Mouse (Mus musculus): ENCODE data around the gene Utrn. TPM values are rescaled to one million over a fixed set of nuclear protein-coding genes. Genes with fewer than 3 reads are reported as not detected.
A peak's percentile ranks its signal among the peaks of the same experiment; 100 is the strongest.

Gene Utrn
- total RNA-seq, 1 experiment from 2014 or later = 63.7 TPM

- no peak for ATAC-seq (replicated peaks in 1 of 2; ENCODE audit: insufficient read depth in 1 of 2, low FRiP score in 2 of 2, low TSS enrichment in 1 of 2, low read depth in 1 of 2, poor library complexity in 2 of 2, severe bottlenecking in 2 of 2)
These were observed 16.0 kb downstream of the Utrn start for GRCm38 (mm10) chr10:12853196-12853620.

- no peak for ATAC-seq (replicated peaks in 1 of 2; ENCODE audit: insufficient read depth in 1 of 2, low FRiP score in 2 of 2, low TSS enrichment in 1 of 2, low read depth in 1 of 2, poor library complexity in 2 of 2, severe bottlenecking in 2 of 2)
These were observed 16.6 kb downstream of the Utrn start for GRCm38 (mm10) chr10:12852416-12853195.

- no peak for ATAC-seq (replicated peaks in 1 of 2; ENCODE audit: insufficient read depth in 1 of 2, low FRiP score in 2 of 2, low TSS enrichment in 1 of 2, low read depth in 1 of 2, poor library complexity in 2 of 2, severe bottlenecking in 2 of 2)
These were observed 18.2 kb downstream of the Utrn start for GRCm38 (mm10) chr10:12850781-12851471.

GRCm38 (mm10) chr10:12848322-12849108 is 20.6 kb downstream of the Utrn start:
- ATAC-seq (replicated peaks in 1 of 2; ENCODE audit: insufficient read depth in 1 of 2, low FRiP score in 2 of 2, low TSS enrichment in 1 of 2, low read depth in 1 of 2, poor library complexity in 2 of 2, severe bottlenecking in 2 of 2) = no peak

- peak; percentile 15 to 17; a peak in 1 of 4 replicates for ATAC-seq (replicated peaks in 1 of 2; ENCODE audit: insufficient read depth in 1 of 2, low FRiP score in 2 of 2, low TSS enrichment in 1 of 2, low read depth in 1 of 2, poor library complexity in 2 of 2, severe bottlenecking in 2 of 2)
These were observed 26.6 kb downstream of the Utrn start for GRCm38 (mm10) chr10:12842543-12842942.

GRCm38 (mm10) chr10:12841497-12841896 is 27.7 kb downstream of the Utrn start:
- peak in 1 of 2 experiments; percentile 40; a peak in 1 of 4 replicates for ATAC-seq (replicated peaks in 1 of 2; ENCODE audit: insufficient read depth in 1 of 2, low FRiP score in 2 of 2, low TSS enrichment in 1 of 2, low read depth in 1 of 2, poor library complexity in 2 of 2, severe bottlenecking in 2 of 2)

- ATAC-seq (replicated peaks in 1 of 2; ENCODE audit: insufficient read depth in 1 of 2, low FRiP score in 2 of 2, low TSS enrichment in 1 of 2, low read depth in 1 of 2, poor library complexity in 2 of 2, severe bottlenecking in 2 of 2) = no peak
These were observed 31.5 kb downstream of the Utrn start for GRCm38 (mm10) chr10:12837636-12838035.

- peak; percentile 87 to 90 for ATAC-seq (replicated peaks in 1 of 2; ENCODE audit: insufficient read depth in 1 of 2, low FRiP score in 2 of 2, low TSS enrichment in 1 of 2, low read depth in 1 of 2, poor library complexity in 2 of 2, severe bottlenecking in 2 of 2)
These were observed 32.9 kb downstream of the Utrn start for GRCm38 (mm10) chr10:12836048-12836816.

- ATAC-seq (replicated peaks in 1 of 2; ENCODE audit: insufficient read depth in 1 of 2, low FRiP score in 2 of 2, low TSS enrichment in 1 of 2, low read depth in 1 of 2, poor library complexity in 2 of 2, severe bottlenecking in 2 of 2) = no peak
These were observed 35.0 kb downstream of the Utrn start for GRCm38 (mm10) chr10:12834215-12834614.

- ATAC-seq (replicated peaks in 1 of 2; ENCODE audit: insufficient read depth in 1 of 2, low FRiP score in 2 of 2, low TSS enrichment in 1 of 2, low read depth in 1 of 2, poor library complexity in 2 of 2, severe bottlenecking in 2 of 2) = no peak
These were observed 37.0 kb downstream of the Utrn start for GRCm38 (mm10) chr10:12832163-12832562.

- no peak for ATAC-seq (replicated peaks in 1 of 2; ENCODE audit: insufficient read depth in 1 of 2, low FRiP score in 2 of 2, low TSS enrichment in 1 of 2, low read depth in 1 of 2, poor library complexity in 2 of 2, severe bottlenecking in 2 of 2)
These were observed 41.4 kb downstream of the Utrn start for GRCm38 (mm10) chr10:12827778-12828177.

GRCm38 (mm10) chr10:12827306-12827705 is 41.9 kb downstream of the Utrn start:
- no peak for ATAC-seq (replicated peaks in 1 of 2; ENCODE audit: insufficient read depth in 1 of 2, low FRiP score in 2 of 2, low TSS enrichment in 1 of 2, low read depth in 1 of 2, poor library complexity in 2 of 2, severe bottlenecking in 2 of 2)

GRCm38 (mm10) chr10:12826760-12827281 is 42.3 kb downstream of the Utrn start:
- ATAC-seq (replicated peaks in 1 of 2; ENCODE audit: insufficient read depth in 1 of 2, low FRiP score in 2 of 2, low TSS enrichment in 1 of 2, low read depth in 1 of 2, poor library complexity in 2 of 2, severe bottlenecking in 2 of 2) = peak; percentile 27 to 29; a peak in 1 of 4 replicates

- ATAC-seq (replicated peaks in 1 of 2; ENCODE audit: insufficient read depth in 1 of 2, low FRiP score in 2 of 2, low TSS enrichment in 1 of 2, low read depth in 1 of 2, poor library complexity in 2 of 2, severe bottlenecking in 2 of 2) = no peak
These were observed 44.8 kb downstream of the Utrn start for GRCm38 (mm10) chr10:12824386-12824785.

GRCm38 (mm10) chr10:12823437-12824219 is 45.5 kb downstream of the Utrn start:
- ATAC-seq (replicated peaks in 1 of 2; ENCODE audit: insufficient read depth in 1 of 2, low FRiP score in 2 of 2, low TSS enrichment in 1 of 2, low read depth in 1 of 2, poor library complexity in 2 of 2, severe bottlenecking in 2 of 2) = peak; percentile 47 to 59

GRCm38 (mm10) chr10:12820978-12821735 is 48.0 kb downstream of the Utrn start:
- ATAC-seq (replicated peaks in 1 of 2; ENCODE audit: insufficient read depth in 1 of 2, low FRiP score in 2 of 2, low TSS enrichment in 1 of 2, low read depth in 1 of 2, poor library complexity in 2 of 2, severe bottlenecking in 2 of 2) = no peak
